Mouse (Mus musculus): ENCODE data around the gene Myadm. TPM values are rescaled to one million over a fixed set of nuclear protein-coding genes. Genes with fewer than 3 reads are reported as not detected.

The Myadm gene
- polyA plus RNA-seq, 1 experiment from 2014 or later, result 31.5 TPM

GRCm38 (mm10) chr7:3302556-3303275 lies 13.8 kb downstream of the Myadm start:
- Histone ChIP-seq H3K27ac (replicated peaks) (no peak overlapping the region), H3K4me1 (replicated peaks) (peaks cover 23% of the 10 kb centered on the region), H3K27me3 (peaks cover 61% of the 10 kb centered on the region), H3K36me3 (replicated peaks) (peaks cover 9% of the 10 kb centered on the region; the same call in 1 of the 2 replicates), H3K4me3 (replicated peaks) (peak overlapping the region; percentile 23), H3K4me2 (peak overlapping the region; percentile 59), H3K9me3 (replicated peaks) (no peaks in the 10 kb centered on the region), H3K9ac (no peak overlapping the region)
- 1% methylated on average over 16 of the region's 16 CpGs for WGBS (ENCODE audit: insufficient replicate concordance)
- ATAC-seq (ENCODE audit: insufficient read depth), result no peak

- no peak overlapping the region for H3K9ac ChIP-seq
Observed at GRCm38 (mm10) chr7:3303276-3303781, 14.4 kb downstream of the Myadm start.

GRCm38 (mm10) chr7:3303789-3304188 lies 14.9 kb downstream of the Myadm start:
- WGBS (ENCODE audit: insufficient replicate concordance), result 6% methylated on average over 12 of the region's 12 CpGs
- Histone ChIP-seq H3K9ac (no peak overlapping the region), H3K4me1 (replicated peaks) (peaks cover 19% of the 10 kb centered on the region), H3K27ac (replicated peaks) (no peak overlapping the region), H3K4me2 (peak overlapping the region; percentile 59), H3K36me3 (replicated peaks) (0 out of 2 replicates have a peak, but pooled peaks cover 8% of the 10 kb centered on the region), H3K4me3 (replicated peaks) (peak overlapping the region; percentile 23), H3K27me3 (peaks cover 67% of the 10 kb centered on the region), H3K9me3 (replicated peaks) (no peaks in the 10 kb centered on the region)
- no peak for ATAC-seq (ENCODE audit: insufficient read depth)

More at GRCm38 (mm10) chr7:3303276-3303781, 14.4 kb downstream of the Myadm start:
- Histone ChIP-seq H3K27ac (replicated peaks) (no peak overlapping the region), H3K4me3 (replicated peaks) (peak overlapping the region; percentile 23), H3K36me3 (replicated peaks) (0 out of 2 replicates have a peak, but pooled peaks cover 8% of the 10 kb centered on the region), H3K4me2 (peak overlapping the region; percentile 59), H3K27me3 (peaks cover 62% of the 10 kb centered on the region), H3K9me3 (replicated peaks) (no peaks in the 10 kb centered on the region), H3K4me1 (replicated peaks) (peaks cover 21% of the 10 kb centered on the region)
- ATAC-seq (ENCODE audit: insufficient read depth), result no peak
- under 1% methylated on average over 27 of the region's 29 CpGs for WGBS (ENCODE audit: insufficient replicate concordance)

- Histone ChIP-seq H3K4me2 (no peak overlapping the region), H3K9me3 (replicated peaks) (no peaks in the 10 kb centered on the region), H3K9ac (no peak overlapping the region), H3K4me1 (replicated peaks) (peaks cover 19% of the 10 kb centered on the region), H3K27me3 (peaks cover 67% of the 10 kb centered on the region), H3K4me3 (replicated peaks) (no peak overlapping the region), H3K36me3 (replicated peaks) (0 out of 2 replicates have a peak, but pooled peaks cover 6% of the 10 kb centered on the region), H3K27ac (replicated peaks) (no peak overlapping the region)
- WGBS (ENCODE audit: insufficient replicate concordance), result 5% methylated on average over 10 of the region's 10 CpGs
- no peak for ATAC-seq (ENCODE audit: insufficient read depth)
Observed at GRCm38 (mm10) chr7:3304298-3304697, 15.4 kb downstream of the Myadm start.

GRCm38 (mm10) chr7:3306400-3306799 lies 17.5 kb downstream of the Myadm start:
- H3K27ac ChIP-seq (replicated peaks), result no peak overlapping the region
- no peaks in the 10 kb centered on the region for H3K36me3 ChIP-seq (replicated peaks)
- H3K27me3 ChIP-seq, result peaks cover 58% of the 10 kb centered on the region
- WGBS (ENCODE audit: insufficient replicate concordance), result 47% methylated on average over 3 of the region's 3 CpGs
- no peak for ATAC-seq (ENCODE audit: insufficient read depth)
- no peak overlapping the region for H3K9ac ChIP-seq
- no peak overlapping the region for H3K4me2 ChIP-seq
- peaks cover 16% of the 10 kb centered on the region for H3K4me1 ChIP-seq (replicated peaks)
- H3K4me3 ChIP-seq (replicated peaks), result no peak overlapping the region
- no peaks in the 10 kb centered on the region for H3K9me3 ChIP-seq (replicated peaks)

- H3K4me1 ChIP-seq (replicated peaks), result peaks cover 2% of the 10 kb centered on the region; the same call in 1 of the 2 replicates
- no peaks in the 10 kb centered on the region for H3K36me3 ChIP-seq (replicated peaks)
- no peak overlapping the region for H3K4me3 ChIP-seq (replicated peaks)
- H3K9me3 ChIP-seq (replicated peaks), result no peaks in the 10 kb centered on the region
- 29% methylated on average over 4 of the region's 4 CpGs for WGBS (ENCODE audit: insufficient replicate concordance)
- peaks cover 36% of the 10 kb centered on the region for H3K27me3 ChIP-seq
- no peak overlapping the region for H3K4me2 ChIP-seq
- ATAC-seq (ENCODE audit: insufficient read depth), result no peak
- H3K9ac ChIP-seq, result no peak overlapping the region
- no peak overlapping the region for H3K27ac ChIP-seq (replicated peaks)
Observed at GRCm38 (mm10) chr7:3308646-3309045, 19.8 kb downstream of the Myadm start.

GRCm38 (mm10) chr7:3310233-3310632 lies 21.4 kb downstream of the Myadm start:
- 70% methylated on average over 7 of the region's 7 CpGs for WGBS (ENCODE audit: insufficient replicate concordance)
- Histone ChIP-seq H3K9me3 (replicated peaks) (no peaks in the 10 kb centered on the region), H3K27ac (replicated peaks) (no peak overlapping the region), H3K9ac (no peak overlapping the region), H3K36me3 (replicated peaks) (no peaks in the 10 kb centered on the region), H3K4me1 (replicated peaks) (no peaks in the 10 kb centered on the region), H3K27me3 (peaks cover 20% of the 10 kb centered on the region), H3K4me3 (replicated peaks) (no peak overlapping the region), H3K4me2 (no peak overlapping the region)
- ATAC-seq (ENCODE audit: insufficient read depth), result no peak

GRCm38 (mm10) chr7:3313571-3313970 lies 24.7 kb downstream of the Myadm start:
- Histone ChIP-seq H3K4me1 (replicated peaks) (no peaks in the 10 kb centered on the region), H3K36me3 (replicated peaks) (no peaks in the 10 kb centered on the region), H3K27ac (replicated peaks) (no peak overlapping the region), H3K4me2 (no peak overlapping the region), H3K27me3 (peaks cover 2% of the 10 kb centered on the region; the same call in 1 of the 2 replicates), H3K9me3 (replicated peaks) (no peaks in the 10 kb centered on the region), H3K9ac (no peak overlapping the region), H3K4me3 (replicated peaks) (no peak overlapping the region)
- no peak for ATAC-seq (ENCODE audit: insufficient read depth)
- 65% methylated on average over 8 of the region's 8 CpGs for WGBS (ENCODE audit: insufficient replicate concordance)

GRCm38 (mm10) chr7:3314121-3314520 lies 25.2 kb downstream of the Myadm start:
- Histone ChIP-seq H3K27me3 (no peaks in the 10 kb centered on the region), H3K9me3 (replicated peaks) (no peaks in the 10 kb centered on the region), H3K36me3 (replicated peaks) (no peaks in the 10 kb centered on the region), H3K4me3 (replicated peaks) (no peak overlapping the region), H3K4me1 (replicated peaks) (no peaks in the 10 kb centered on the region), H3K4me2 (no peak overlapping the region), H3K27ac (replicated peaks) (no peak overlapping the region), H3K9ac (no peak overlapping the region)
- WGBS (ENCODE audit: insufficient replicate concordance), result 52% methylated on average over 5 of the region's 5 CpGs
- ATAC-seq (ENCODE audit: insufficient read depth), result no peak

GRCm38 (mm10) chr7:3317704-3318103 lies 28.8 kb downstream of the Myadm start:
- Histone ChIP-seq H3K9me3 (replicated peaks) (no peaks in the 10 kb centered on the region), H3K27me3 (no peaks in the 10 kb centered on the region), H3K4me1 (replicated peaks) (no peaks in the 10 kb centered on the region), H3K4me2 (no peak overlapping the region), H3K9ac (no peak overlapping the region), H3K27ac (replicated peaks) (no peak overlapping the region), H3K4me3 (replicated peaks) (no peak overlapping the region), H3K36me3 (replicated peaks) (no peaks in the 10 kb centered on the region)
- 43% methylated on average over 4 of the region's 4 CpGs for WGBS (ENCODE audit: insufficient replicate concordance)
- no peak for ATAC-seq (ENCODE audit: insufficient read depth)

GRCm38 (mm10) chr7:3320856-3321255 lies 32.0 kb downstream of the Myadm start:
- no peak overlapping the region for H3K27ac ChIP-seq (replicated peaks)
- H3K36me3 ChIP-seq (replicated peaks), result no peaks in the 10 kb centered on the region
- 38% methylated on average over 3 of the region's 3 CpGs for WGBS (ENCODE audit: insufficient replicate concordance)
- H3K4me1 ChIP-seq (replicated peaks), result no peaks in the 10 kb centered on the region
- no peaks in the 10 kb centered on the region for H3K27me3 ChIP-seq
- H3K9me3 ChIP-seq (replicated peaks), result no peaks in the 10 kb centered on the region
- H3K4me3 ChIP-seq (replicated peaks), result no peak overlapping the region
- H3K9ac ChIP-seq, result no peak overlapping the region
- ATAC-seq (ENCODE audit: insufficient read depth), result no peak
- H3K4me2 ChIP-seq, result no peak overlapping the region

Data from liver, embryonic 15.5 days (tissue).